Mouse (Mus musculus) forebrain, embryonic 12.5 days (tissue): ENCODE measurements at regions not wholly inside any gene's neighbourhood (a gene's known extent, or its start where the extent isn't known, plus 50 kb on each side); places are given as distances from the start of the nearest gene placed in this dataset.

Experiments
- ATAC-seq: fragments of 200-750 bp; cut with Nextera tagmentation; 2 replicates; pipeline ENCODE4 v1.8.0; 2017; ENCODE audit warnings: moderate TSS enrichment; ENCODE audit not compliant: low FRiP score
- H3K27ac ChIP-seq: fragments of 300-500 bp; sonication (generic); 2 replicates; pipeline ENCODE4 v1.5.1; 2016; ENCODE audit warnings: mild to moderate bottlenecking
- H3K27me3 ChIP-seq: fragments of 300-500 bp; sonication (generic); 2 replicates; pipeline ENCODE4 v1.6.1; 2016; ENCODE audit warnings: mild to moderate bottlenecking
- H3K36me3 ChIP-seq: fragments of 300-500 bp; sonication (generic); replicated peaks from 2 replicates; pipeline ENCODE4 v1.6.1; 2016; ENCODE audit warnings: mild to moderate bottlenecking
- H3K4me1 ChIP-seq: fragments of 300-500 bp; sonication (generic); 2 replicates; pipeline ENCODE4 v1.6.1; 2016
- H3K4me2 ChIP-seq: fragments of 300-500 bp; sonication (generic); 2 replicates; pipeline ENCODE4 v1.6.1; 2016; ENCODE audit warnings: mild to moderate bottlenecking, moderate library complexity
- H3K4me3 ChIP-seq: fragments of 300-500 bp; sonication (generic); replicated peaks from 2 replicates; pipeline ENCODE4 v1.5.1; 2016; ENCODE audit warnings: mild to moderate bottlenecking
- H3K9ac ChIP-seq: fragments of 300-500 bp; sonication (generic); 2 replicates; pipeline ENCODE4 v1.6.1; 2016; ENCODE audit warnings: mild to moderate bottlenecking
- H3K9me3 ChIP-seq: fragments of 300-500 bp; sonication (generic); 2 replicates; pipeline ENCODE4 v1.6.1; 2016
- WGBS: fragments of 180-500 bp; shearing (Covaris S2); methylation state at CpG from one replicate; pipeline ENCODE4 v1.1.7; 2016; 5-methylcytosine and 5-hydroxymethylcytosine counted together

DNA sequence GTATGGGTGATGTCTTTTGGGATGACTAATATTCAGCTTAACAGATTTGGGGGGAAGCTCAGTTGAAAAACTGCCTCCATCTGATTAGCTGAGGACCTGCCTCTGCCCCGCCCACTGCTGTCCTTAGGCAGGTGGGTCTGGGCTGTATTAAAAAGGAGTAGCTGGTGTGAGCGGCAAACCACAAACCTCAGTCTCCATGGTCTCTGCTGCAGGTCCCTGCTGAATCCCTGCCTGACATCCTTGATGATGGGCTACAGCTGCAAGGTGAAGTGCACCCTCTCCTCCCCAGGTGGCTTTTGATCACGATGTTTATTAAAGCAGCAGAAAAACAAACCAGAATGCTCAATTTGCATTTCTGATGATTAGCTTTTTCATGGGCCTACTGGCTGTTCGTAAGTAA, 60.8 kb upstream of the Plet1 start:
- Histone ChIP-seq H3K4me2 (no peak overlapping the region), H3K36me3 (no peaks in the 10 kb centered on the region), H3K9ac (no peak overlapping the region), H3K4me3 (no peak overlapping the region), H3K27ac (no peak overlapping the region), H3K9me3 (no peaks in the 10 kb centered on the region), H3K27me3 (no peaks in the 10 kb centered on the region), H3K4me1 (peaks cover 6% of the 10 kb centered on the region; the same call in 1 of the 2 replicates)
- ATAC-seq: no peak
- WGBS: 82% methylated on average over 4 of the region's 4 CpGs

GRCm38 (mm10) chr9:50433978-50434377, 60.3 kb upstream of the Plet1 start:
- WGBS: 61% methylated on average over 4 of the region's 4 CpGs
- H3K4me2 ChIP-seq: no peak overlapping the region
- H3K4me1 ChIP-seq: peaks cover 6% of the 10 kb centered on the region; the same call in 1 of the 2 replicates
- H3K27me3 ChIP-seq: no peaks in the 10 kb centered on the region
- H3K9ac ChIP-seq: no peak overlapping the region
- no peaks in the 10 kb centered on the region for H3K36me3 ChIP-seq
- ATAC-seq: no peak
- no peak overlapping the region for H3K4me3 ChIP-seq
- H3K27ac ChIP-seq: no peak overlapping the region
- no peaks in the 10 kb centered on the region for H3K9me3 ChIP-seq

- H3K27ac ChIP-seq: no peak overlapping the region
- peak; percentile 88 for ATAC-seq
- no peak overlapping the region for H3K9ac ChIP-seq
- no peaks in the 10 kb centered on the region for H3K36me3 ChIP-seq
- 18% methylated on average over 17 of the region's 17 CpGs for WGBS
- H3K4me2 ChIP-seq: peak overlapping the region; percentile 58
- peaks cover 5% of the 10 kb centered on the region; the same call in 1 of the 2 replicates for H3K27me3 ChIP-seq
- H3K4me3 ChIP-seq: peak overlapping the region; percentile 19
- H3K9me3 ChIP-seq: no peaks in the 10 kb centered on the region
- peaks cover 14% of the 10 kb centered on the region for H3K4me1 ChIP-seq
Observed at GRCm38 (mm10) chr9:50437830-50438722, 56.2 kb upstream of the Plet1 start.

GRCm38 (mm10) chr9:50438738-50439137, 55.6 kb upstream of the Plet1 start:
- Histone ChIP-seq H3K36me3 (no peaks in the 10 kb centered on the region), H3K9me3 (no peaks in the 10 kb centered on the region), H3K27ac (no peak overlapping the region), H3K27me3 (peaks cover 5% of the 10 kb centered on the region; the same call in 1 of the 2 replicates), H3K9ac (no peak overlapping the region), H3K4me2 (no peak overlapping the region), H3K4me1 (peaks cover 14% of the 10 kb centered on the region), H3K4me3 (no peak overlapping the region)
- no peak for ATAC-seq
- 66% methylated on average over 7 of the region's 7 CpGs for WGBS

DNA sequence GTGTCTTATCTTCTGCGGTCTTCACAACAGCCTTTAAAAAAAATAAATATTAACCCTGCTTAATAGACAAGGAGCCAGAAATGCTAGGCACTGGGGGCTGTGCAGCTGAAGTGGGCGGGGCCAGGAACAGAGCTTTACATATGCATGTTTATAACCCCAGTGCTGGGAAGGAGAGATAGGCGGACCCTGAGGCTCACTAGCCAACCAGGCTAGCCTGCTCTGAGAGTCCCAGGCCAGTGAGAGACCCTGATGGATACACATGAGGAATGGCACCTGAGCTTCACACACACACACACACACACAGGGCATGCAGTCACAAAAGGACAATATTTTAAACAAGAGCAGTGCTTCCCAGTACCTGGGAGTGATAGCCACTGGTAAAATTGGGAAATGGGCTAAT, 54.1 kb upstream of the Plet1 start:
- 76% methylated on average over 3 of the region's 3 CpGs for WGBS
- Histone ChIP-seq H3K4me1 (peaks cover 14% of the 10 kb centered on the region), H3K36me3 (no peaks in the 10 kb centered on the region), H3K27ac (no peak overlapping the region), H3K9me3 (no peaks in the 10 kb centered on the region), H3K4me3 (no peak overlapping the region), H3K4me2 (no peak overlapping the region), H3K27me3 (peaks cover 5% of the 10 kb centered on the region; the same call in 1 of the 2 replicates), H3K9ac (no peak overlapping the region)
- no peak for ATAC-seq

DNA sequence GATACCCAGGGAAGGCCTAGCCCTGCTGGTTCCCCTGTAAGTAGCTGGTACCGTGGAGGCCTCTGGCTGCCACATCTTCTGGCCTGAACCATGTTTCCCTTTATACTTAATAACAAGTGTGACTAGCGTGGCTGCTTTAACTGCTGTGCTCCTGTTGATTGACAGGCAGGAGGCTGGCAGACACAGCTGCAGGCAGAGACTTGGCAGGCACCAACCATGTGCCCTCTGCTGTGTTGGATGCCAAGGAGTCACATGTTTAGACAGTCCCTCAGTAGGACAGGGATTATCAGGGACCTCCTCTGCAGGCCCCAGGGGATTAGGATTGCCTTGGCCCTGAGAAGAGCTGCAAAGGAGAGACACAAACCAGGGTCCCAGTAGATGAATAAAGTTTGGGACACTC, 53.6 kb upstream of the Plet1 start:
- no peak for ATAC-seq
- Histone ChIP-seq H3K9me3 (no peaks in the 10 kb centered on the region), H3K36me3 (no peaks in the 10 kb centered on the region)

GRCm38 (mm10) chr9:50443708-50444463, 50.4 kb upstream of the Plet1 start:
- 65% methylated on average over 23 of the region's 23 CpGs for WGBS
- no peak for ATAC-seq
- H3K4me1 ChIP-seq: peaks cover 8% of the 10 kb centered on the region; the same call in 1 of the 2 replicates

More for the DNA sequence above, 53.6 kb upstream of the Plet1 start:
- no peak overlapping the region for H3K27ac ChIP-seq
- 67% methylated on average over 2 of the region's 2 CpGs for WGBS
- H3K27me3 ChIP-seq: peaks cover 5% of the 10 kb centered on the region; the same call in 1 of the 2 replicates
- no peak overlapping the region for H3K9ac ChIP-seq
- peaks cover 14% of the 10 kb centered on the region for H3K4me1 ChIP-seq
- no peak overlapping the region for H3K4me3 ChIP-seq
- no peak overlapping the region for H3K4me2 ChIP-seq

More at GRCm38 (mm10) chr9:50443708-50444463, 50.4 kb upstream of the Plet1 start:
- Histone ChIP-seq H3K27ac (no peak overlapping the region), H3K9me3 (no peaks in the 10 kb centered on the region), H3K36me3 (no peaks in the 10 kb centered on the region), H3K27me3 (peaks cover 5% of the 10 kb centered on the region; the same call in 1 of the 2 replicates), H3K4me2 (no peak overlapping the region), H3K4me3 (no peak overlapping the region), H3K9ac (no peak overlapping the region)
